Mouse (Mus musculus): ENCODE measurements at regions not wholly inside any gene's neighbourhood (a gene's known extent, or its start where the extent isn't known, plus 50 kb on each side); places are given as distances from the start of the nearest gene placed in this dataset.

- TF ChIP-seq CTCF (IDR thresholded peaks at IDR 0.05; ENCODE audit: insufficient read depth, low read depth, low read length) (no peak), POLR2A (IDR thresholded peaks at IDR 0.05; ENCODE audit: insufficient read depth, low read depth, low read length) (no peak)
Measured at GRCm38 (mm10) chr11:18714400-18714799, 304.4 kb downstream of the Meis1 start.

Data from olfactory bulb, adult 2 months (tissue).